Mouse (Mus musculus) heart, adult 2 months (tissue): ENCODE measurements around the gene Notch3.

Experiments used
- CTCF ChIP-seq: fragments of 200-600 bp; IDR thresholded peaks from 2 replicates; pipeline ENCODE4 v1.8.1; 2022; ENCODE audit warnings: antibody characterized with exemption, mild to moderate bottlenecking, moderate library complexity
- EP300 ChIP-seq: fragments of 200-500 bp; IDR thresholded peaks from 2 replicates; pipeline ENCODE4 v1.6.1; 2011; ENCODE audit warnings: low read depth, low read length, control low read depth; ENCODE audit not compliant: insufficient read depth
- POLR2A ChIP-seq: fragments of 200-500 bp; IDR thresholded peaks from 2 replicates; pipeline ENCODE4 v1.6.1; 2011; ENCODE audit warnings: mild to moderate bottlenecking, low read depth, low read length, control low read depth; ENCODE audit not compliant: insufficient read depth

DNA sequence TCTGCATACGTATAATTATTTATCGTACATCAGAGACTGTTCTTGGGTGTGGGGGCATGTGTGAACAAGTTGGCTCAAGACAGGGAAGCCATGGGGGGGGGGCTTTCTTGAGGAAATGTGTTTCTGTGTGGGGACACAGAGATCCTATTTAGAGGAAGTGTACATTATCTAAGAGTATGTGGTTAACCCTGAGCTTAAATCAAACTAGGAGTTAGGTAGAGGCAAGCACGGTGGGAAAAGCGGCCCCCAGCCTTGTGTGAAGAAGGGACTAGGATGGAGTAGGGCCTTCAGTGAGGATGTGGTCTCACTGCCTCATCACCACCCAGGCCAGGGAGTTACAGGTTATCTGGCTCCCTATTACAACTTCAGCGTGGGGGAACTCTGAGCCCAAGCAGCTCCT lies 29.1 kb upstream of the Notch3 start:
- TF ChIP-seq CTCF (no peak), EP300 (no peak), POLR2A (no peak)
